Mouse (Mus musculus) lung, embryonic 14.5 days (tissue): ENCODE measurements at regions not wholly inside any gene's neighbourhood (a gene's known extent, or its start where the extent isn't known, plus 50 kb on each side); places are given as distances from the start of the nearest gene placed in this dataset.

ENCODE experiments used
- ATAC-seq: fragments of 200-750 bp; cut with Nextera tagmentation; 2 replicates; pipeline ENCODE4 v1.8.0; 2017; ENCODE audit warnings: mild to moderate bottlenecking, moderate TSS enrichment, moderate library complexity; ENCODE audit not compliant: insufficient read depth
- DNase-seq: peaks from one replicate; pipeline ENCODE4 v3.0.0-alpha.2; 2015
- H3K27ac ChIP-seq: fragments of 300-500 bp; sonication (generic); 2 replicates; pipeline ENCODE4 v1.5.1; 2014; ENCODE audit warnings: low read depth, mild to moderate bottlenecking, moderate library complexity
- H3K27me3 ChIP-seq: fragments of 300-500 bp; sonication (generic); 2 replicates; pipeline ENCODE4 v1.6.1; 2014; ENCODE audit warnings: low read length, control low read depth; ENCODE audit not compliant: insufficient read depth
- H3K36me3 ChIP-seq: fragments of 300-500 bp; sonication (generic); 2 replicates; pipeline ENCODE4 v1.6.1; 2014; ENCODE audit warnings: control low read depth; ENCODE audit not compliant: insufficient read depth
- H3K4me1 ChIP-seq: fragments of 300-500 bp; sonication (generic); 2 replicates; pipeline ENCODE4 v1.6.1; 2014; ENCODE audit warnings: antibody characterized with exemption, control low read depth; ENCODE audit not compliant: insufficient read depth
- H3K4me2 ChIP-seq: fragments of 300-500 bp; sonication (generic); 2 replicates; pipeline ENCODE4 v1.6.1; 2014; ENCODE audit warnings: mild to moderate bottlenecking
- H3K4me3 ChIP-seq: fragments of 300-500 bp; sonication (generic); 2 replicates; pipeline ENCODE4 v1.5.1; 2014; ENCODE audit warnings: low read depth, low read length
- H3K9ac ChIP-seq: fragments of 300-500 bp; sonication (generic); 2 replicates; pipeline ENCODE4 v1.6.1; 2014
- H3K9me3 ChIP-seq: fragments of 300-500 bp; sonication (generic); 2 replicates; pipeline ENCODE4 v1.6.1; 2016; ENCODE audit warnings: low read depth, low read length, control low read depth
- CTCF ChIP-seq: IDR thresholded peaks from 2 replicates; pipeline ENCODE4 v1.5.1; 2016; ENCODE audit warnings: antibody characterized with exemption, low read depth
- WGBS: fragments of 180-500 bp; shearing (Covaris S2); extraction: QIAGEN DNeasy Blood & Tissue Kit; methylation state at CpG from one replicate; pipeline ENCODE4 v1.1.7; 2014; 5-methylcytosine and 5-hydroxymethylcytosine counted together

GRCm38 (mm10) chr12:102067685-102068084 is 60.8 kb upstream of the Slc24a4 start:
- Histone ChIP-seq H3K27ac (no peak overlapping the region), H3K9me3 (no peaks in the 10 kb centered on the region), H3K4me2 (no peak overlapping the region), H3K4me3 (no peak overlapping the region), H3K9ac (no peak overlapping the region), H3K36me3 (no peaks in the 10 kb centered on the region), H3K4me1 (0 out of 2 replicates have a peak, but pooled peaks cover 2% of the 10 kb centered on the region), H3K27me3 (no peaks in the 10 kb centered on the region)
- ATAC-seq (no peak), DNase-seq (no peak)
- 80% methylated on average over 7 of the region's 7 CpGs for WGBS
- no peak for TF ChIP-seq CTCF

- Histone ChIP-seq H3K4me2 (no peak overlapping the region), H3K4me1 (no peaks in the 10 kb centered on the region), H3K27ac (no peak overlapping the region), H3K27me3 (no peaks in the 10 kb centered on the region), H3K9me3 (no peaks in the 10 kb centered on the region), H3K9ac (no peak overlapping the region), H3K36me3 (no peaks in the 10 kb centered on the region), H3K4me3 (no peak overlapping the region)
- WGBS, result 40% methylated on average over 10 of the region's 10 CpGs
- ATAC-seq (peak; percentile 65), DNase-seq (peak; percentile 39)
- no peak for TF ChIP-seq CTCF
Measured at GRCm38 (mm10) chr12:102069521-102070201, 58.9 kb upstream of the Slc24a4 start.

DNA sequence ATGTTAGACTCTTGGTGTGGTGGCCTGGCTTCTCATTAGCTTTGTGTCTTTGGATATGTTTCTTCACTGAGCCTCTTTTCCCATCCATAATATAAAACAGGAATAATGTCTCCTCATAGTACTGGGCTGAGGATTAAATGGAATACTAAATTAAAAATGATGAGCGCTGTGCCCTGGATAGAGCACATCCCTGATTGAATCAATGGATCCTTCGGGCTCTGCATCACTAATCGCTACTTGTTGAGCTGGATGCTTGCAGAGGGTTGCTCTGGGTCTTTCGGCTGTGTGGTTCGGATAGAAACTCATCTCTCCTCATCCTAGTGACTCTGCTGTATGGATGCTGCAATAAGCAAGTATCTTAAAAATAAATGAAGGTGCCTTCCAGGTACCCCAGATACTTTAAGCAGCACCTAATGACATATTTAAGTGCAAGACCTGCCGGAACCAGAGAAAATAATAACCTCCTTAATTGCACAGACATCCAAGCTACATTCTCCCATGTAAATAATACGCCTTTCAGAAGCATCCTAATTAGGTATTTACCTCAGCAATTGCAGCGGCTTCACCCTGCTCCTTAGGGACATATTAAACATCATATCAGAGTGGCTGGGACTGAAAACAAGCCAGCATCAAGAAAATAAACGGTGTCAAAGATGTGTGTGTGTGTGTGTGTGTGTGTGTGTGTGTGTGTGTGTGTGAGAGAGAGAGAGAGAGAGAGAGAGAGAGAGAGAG is 56.5 kb upstream of the Slc24a4 start:
- no peak overlapping the region for H3K9ac ChIP-seq
- H3K36me3 ChIP-seq, result no peaks in the 10 kb centered on the region
- H3K4me1 ChIP-seq, result no peaks in the 10 kb centered on the region
- no peak overlapping the region for H3K4me3 ChIP-seq
- no peak overlapping the region for H3K27ac ChIP-seq
- 84% methylated on average over 9 of the region's 9 CpGs for WGBS
- H3K9me3 ChIP-seq, result no peaks in the 10 kb centered on the region
- DNase-seq (no peak), ATAC-seq (no peak)
- no peak for TF ChIP-seq CTCF
- no peak overlapping the region for H3K4me2 ChIP-seq
- H3K27me3 ChIP-seq, result no peaks in the 10 kb centered on the region

DNA sequence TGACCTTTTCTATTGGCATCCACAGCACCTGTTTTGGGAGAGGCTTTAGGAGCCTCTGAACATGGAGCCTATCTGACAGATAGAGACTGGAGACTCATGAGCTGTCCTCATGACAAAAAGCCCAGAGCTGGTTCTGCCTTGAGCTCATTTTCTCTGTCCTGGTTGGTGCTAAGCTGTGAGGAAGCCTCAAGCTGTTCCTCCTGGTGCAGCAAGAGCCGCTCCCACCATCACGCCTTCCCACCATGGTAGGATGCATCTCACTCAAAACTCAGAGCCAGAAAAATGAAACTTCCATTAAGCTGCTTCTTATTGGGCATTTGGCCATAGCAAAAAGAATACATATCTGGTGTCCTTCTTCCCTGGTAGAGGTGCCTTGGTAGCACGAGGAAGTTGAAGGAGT is 55.0 kb upstream of the Slc24a4 start:
- no peak overlapping the region for H3K9ac ChIP-seq
- no peaks in the 10 kb centered on the region for H3K4me1 ChIP-seq
- H3K4me3 ChIP-seq, result no peak overlapping the region
- TF ChIP-seq CTCF, result no peak
- H3K27me3 ChIP-seq, result no peaks in the 10 kb centered on the region
- DNase-seq (no peak), ATAC-seq (no peak)
- H3K36me3 ChIP-seq, result no peaks in the 10 kb centered on the region
- no peak overlapping the region for H3K4me2 ChIP-seq
- no peak overlapping the region for H3K27ac ChIP-seq
- no peaks in the 10 kb centered on the region for H3K9me3 ChIP-seq
- 87% methylated on average over 3 of the region's 3 CpGs for WGBS

GRCm38 (mm10) chr12:102076298-102076697 is 52.2 kb upstream of the Slc24a4 start:
- Histone ChIP-seq H3K4me1 (no peaks in the 10 kb centered on the region), H3K27ac (no peak overlapping the region), H3K9me3 (no peaks in the 10 kb centered on the region), H3K4me3 (no peak overlapping the region), H3K27me3 (no peaks in the 10 kb centered on the region), H3K36me3 (no peaks in the 10 kb centered on the region), H3K9ac (no peak overlapping the region), H3K4me2 (no peak overlapping the region)
- ATAC-seq, result no peak
- 36% methylated on average over 5 of the region's 5 CpGs for WGBS
- no peak for TF ChIP-seq CTCF
- no peak for DNase-seq
